Mouse (Mus musculus): ENCODE data around the gene Tubb2b.

DNA sequence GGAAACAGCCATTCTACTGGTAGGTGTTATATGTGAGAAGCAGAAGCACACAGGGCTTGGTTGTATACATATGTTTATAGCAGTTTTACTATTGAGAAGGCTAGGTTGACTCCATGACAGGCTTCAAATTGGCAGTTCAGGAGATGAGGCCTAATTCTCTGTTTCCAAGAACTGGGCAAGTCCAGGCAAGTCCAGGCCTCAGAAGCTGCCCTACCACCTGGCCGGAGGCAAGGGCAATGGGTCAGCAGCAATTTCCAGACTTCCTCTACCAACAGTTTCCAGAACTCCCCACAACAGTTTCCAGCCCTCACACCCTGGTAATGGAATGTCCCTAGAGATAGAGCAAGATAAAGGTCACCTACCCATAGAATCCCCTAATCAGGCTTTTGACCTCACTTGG lies 29.7 kb upstream of the Tubb2b start:
- TF ChIP-seq POLR2A (IDR thresholded peaks at IDR 0.05; ENCODE audit: insufficient read length, low read depth) (no peak), REST (IDR thresholded peaks at IDR 0.05; ENCODE audit: insufficient read depth, insufficient read length) (no peak)

All from myocyte (in vitro differentiated cells).